ENCODE assay signal across 7 mouse cellular contexts in genomic region chr8:53638495-53639171, GRCm38 (mm10). TPM values are rescaled to one million over a fixed set of nuclear protein-coding genes. Genes with fewer than 3 reads are reported as not detected.
A peak's percentile ranks its signal among the peaks of the same experiment; 100 is the strongest.
DNase-seq lines count a peak whose midpoint lies in the region; ATAC-seq lines count a peak whose summit lies in the region.

TSS of gene Neil3 (minus strand) at chr8:53639065.

- H3K27ac ChIP-seq in limb, embryonic 13.5 days: peak within 1 kb of the TSS; percentile 48
- no peak within 1 kb of the TSS for H3K27ac ChIP-seq in midbrain, embryonic 15.5 days

- 2% methylated on average over 26 of the region's 26 CpGs for whole genome bisulfite sequencing in limb, embryonic 13.5 days
- WGBS in midbrain, embryonic 15.5 days: under 1% methylated on average over 26 of the region's 26 CpGs

- H3K36me3 ChIP-seq in limb, embryonic 13.5 days: no peaks in the 10 kb centered on the region
- H3K36me3 ChIP-seq in midbrain, embryonic 15.5 days (replicated peaks): no peaks in the 10 kb centered on the region

- peak within 1 kb of the TSS; percentile 95 for H3K4me2 ChIP-seq in limb, embryonic 13.5 days (replicated peaks)
- peak within 1 kb of the TSS; percentile 58 for H3K4me2 ChIP-seq in midbrain, embryonic 15.5 days

- H3K9ac ChIP-seq in limb, embryonic 13.5 days: peak within 1 kb of the TSS; percentile 69
- peak within 1 kb of the TSS; percentile 17; the same call in 1 of the 2 replicates for H3K9ac ChIP-seq in midbrain, embryonic 15.5 days

- no peaks in the 10 kb centered on the region for H3K9me3 ChIP-seq in limb, embryonic 13.5 days
- H3K9me3 ChIP-seq in midbrain, embryonic 15.5 days: no peaks in the 10 kb centered on the region

- H3K4me3 ChIP-seq in limb, embryonic 13.5 days: peak within 1 kb of the TSS; percentile 66
- peak within 1 kb of the TSS; percentile 38 for H3K4me3 ChIP-seq in midbrain, embryonic 15.5 days

- no peaks in the 10 kb centered on the region for H3K27me3 ChIP-seq in limb, embryonic 13.5 days
- H3K27me3 ChIP-seq in midbrain, embryonic 15.5 days (replicated peaks): no peaks in the 10 kb centered on the region

- peak; percentile 82 to 92 for DNase-seq in adrenal gland, adult (ENCODE audit: inconsistent age in 2 of 2, low spot score in 1 of 2)
- DNase-seq in gastrocnemius, postnatal 10 days: peak; percentile 84
- DNase-seq in induced T-regulatory cell, adult 2 months (ENCODE audit: low read depth): peak; percentile 88
- peak; percentile 86 to 95 for DNase-seq in spleen, postnatal 10 days (ENCODE audit: low spot score in 2 of 2)

- peak; percentile 94 for ATAC-seq in common myeloid progenitor, adult 5-6 weeks (replicated peaks; ENCODE audit: low read depth, poor library complexity, severe bottlenecking)
- ATAC-seq in limb, embryonic 13.5 days (ENCODE audit: low FRiP score, low read depth): peak; percentile 99
- peak; percentile 95 for ATAC-seq in midbrain, embryonic 15.5 days (replicated peaks)

- H3K4me1 ChIP-seq in limb, embryonic 13.5 days: peaks cover 17% of the 10 kb centered on the region
- H3K4me1 ChIP-seq in midbrain, embryonic 15.5 days: 0 out of 2 replicates have a peak, but pooled peaks cover 6% of the 10 kb centered on the region

RNA-seq across cellular contexts. Expression of gene Neil3, which starts in this region (rescaled TPM):
- 29.2 and 35.9 TPM in 2 replicates for total RNA-seq in common myeloid progenitor, adult 5-6 weeks (2017)
- total RNA-seq in gastrocnemius, postnatal 10 days (2021): 1 to 10 TPM; 5.6 to 7.5 TPM
- 23.8 and 26.0 TPM in 2 replicates for polyA plus RNA-seq in limb, embryonic 13.5 days (2015; fragmentation: Nextera tagmentation; extraction: Ambion mirVana)
- polyA plus RNA-seq in midbrain, embryonic 15.5 days (2015; fragmentation: Nextera tagmentation; extraction: Ambion mirVana): 4.7 and 5.7 TPM in 2 replicates
